Mouse (Mus musculus) retina, postnatal 1 day (tissue): ENCODE results near the gene Olfr1420.
"Not testable (repeated sequence)": the region's sequence is repeated elsewhere in the genome, so short reads cannot be mapped to it uniquely, and the experiment has no call there.

Experiments
- DNase-seq: peaks from one replicate; pipeline ENCODE4 v3.0.0-alpha.2; 2012

Olfr1420 gene

DNA sequence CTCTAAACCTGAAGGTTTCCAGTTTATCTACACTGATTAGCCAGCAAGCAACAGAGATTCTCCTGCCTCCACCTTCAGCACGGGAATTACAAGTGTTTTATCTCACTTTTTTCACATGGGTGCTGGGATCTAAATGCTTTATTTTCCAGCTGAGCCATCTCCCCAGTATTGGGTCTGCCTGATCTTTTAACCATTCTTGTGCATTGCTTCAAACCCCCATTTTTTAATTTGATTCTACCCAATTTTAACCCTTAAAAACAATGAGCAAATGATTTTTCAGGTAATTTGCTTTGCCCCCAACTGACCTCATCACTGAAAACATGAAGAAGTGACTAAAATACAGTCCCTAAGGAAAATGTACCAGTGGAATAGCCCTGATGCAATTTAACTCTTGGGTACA lies at the start of gene Olfr1420:
TSS of gene Olfr1420 (plus strand) at position 301 of the 400 bp plus-strand sequence.
- DNase-seq, result no peak

DNA sequence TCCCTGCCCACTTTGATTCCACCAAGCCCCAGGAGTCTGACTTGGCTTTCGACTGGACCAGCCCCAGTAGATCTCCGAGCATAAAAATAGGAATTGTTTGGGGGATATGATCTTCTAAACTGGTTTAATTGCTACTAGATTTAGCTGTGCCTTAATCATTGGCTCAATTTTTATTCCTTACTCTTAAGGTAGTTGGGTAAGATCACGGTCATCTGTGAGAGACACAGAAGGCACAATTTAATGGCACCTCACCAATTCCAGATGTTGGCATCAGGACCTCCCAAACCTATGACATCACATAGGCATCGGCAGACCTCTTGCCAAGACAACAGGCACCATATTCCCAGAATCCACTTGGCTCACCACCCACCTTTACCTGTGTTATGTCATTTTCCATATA lies 47.2 kb upstream of the Olfr1420 start, which contains the start of gene Olfr1417:
TSS of gene Olfr1417 (minus strand) at position 101 of the 400 bp plus-strand sequence.
- DNase-seq, result no peak

DNA sequence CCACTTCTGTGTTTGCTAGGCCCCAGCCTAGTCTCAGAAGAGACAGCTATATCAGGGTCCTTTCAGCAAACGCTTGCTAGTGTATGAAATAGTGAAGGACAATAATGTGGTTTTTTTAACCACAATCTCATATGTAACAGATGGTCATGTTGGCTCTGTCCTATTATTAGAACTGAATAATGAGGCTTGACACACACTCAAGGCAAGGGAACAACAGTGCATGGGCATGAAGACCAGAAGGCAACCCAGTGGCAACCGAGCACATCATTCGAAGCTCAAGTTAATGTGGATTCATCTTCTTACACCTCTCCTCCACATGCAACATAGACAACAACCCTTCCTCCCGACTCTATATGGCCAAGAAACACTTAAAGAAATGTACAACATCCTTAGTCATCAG lies 40.0 kb upstream of the Olfr1420 start:
- DNase-seq, result no peak

DNA sequence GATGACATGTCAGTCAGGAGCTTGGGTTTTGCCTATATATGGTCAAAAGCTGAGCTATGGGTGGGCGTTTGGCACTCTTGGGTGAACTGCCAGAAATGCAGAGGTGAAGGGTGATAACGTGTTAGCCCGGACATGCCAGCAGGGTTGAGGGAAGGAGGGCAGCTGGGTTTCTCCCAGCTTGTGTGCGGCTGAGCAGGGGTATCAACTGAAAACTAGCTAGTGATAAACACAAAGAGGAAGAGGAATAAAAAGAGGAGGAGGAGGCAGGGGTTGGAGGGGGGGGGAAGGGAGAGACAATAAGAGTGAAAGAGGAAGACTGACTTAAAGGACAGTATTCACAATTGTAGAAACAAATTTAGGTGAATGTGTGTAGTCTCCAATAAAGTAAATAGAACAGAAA lies 33.7 kb upstream of the Olfr1420 start:
- no peak for DNase-seq

DNA sequence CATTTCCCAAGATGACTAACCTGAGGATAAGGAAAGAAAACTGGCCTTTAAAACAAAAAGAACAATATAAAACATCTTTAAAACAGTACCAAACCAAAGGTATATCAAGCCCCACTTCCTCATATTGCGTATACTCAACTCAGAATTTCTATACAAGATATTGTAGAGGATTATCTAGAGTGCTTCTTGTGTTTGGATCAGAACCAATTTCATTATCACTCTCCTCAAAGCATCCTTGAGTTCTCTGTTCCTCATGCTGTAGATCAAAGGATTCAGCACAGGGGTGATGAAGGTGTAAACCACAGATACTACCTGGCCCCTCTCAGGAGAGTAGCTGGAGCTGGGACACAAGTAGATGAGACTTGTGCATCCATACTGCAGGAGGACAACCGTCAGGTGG lies 31.5 kb upstream of the Olfr1420 start:
- no peak for DNase-seq

DNA sequence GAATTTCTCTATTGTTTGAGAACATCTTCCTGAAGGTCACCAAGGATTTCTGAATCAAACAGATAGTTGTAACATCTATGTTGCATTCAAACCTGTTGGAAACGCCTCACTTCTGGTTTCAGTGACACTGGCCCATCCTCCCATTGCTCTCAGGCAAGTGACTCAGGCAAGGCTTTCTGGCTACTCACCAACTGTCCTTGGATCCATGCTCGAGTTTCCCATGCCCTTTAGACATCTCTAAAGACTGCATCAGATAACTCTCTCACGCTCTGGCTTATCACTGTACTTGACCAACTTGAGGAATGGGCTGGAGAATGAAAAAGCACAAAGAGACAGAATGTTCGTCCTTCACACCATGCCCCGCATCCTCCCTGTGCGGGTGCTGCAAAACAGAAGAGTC lies 29.9 kb upstream of the Olfr1420 start:
- no peak for DNase-seq

DNA sequence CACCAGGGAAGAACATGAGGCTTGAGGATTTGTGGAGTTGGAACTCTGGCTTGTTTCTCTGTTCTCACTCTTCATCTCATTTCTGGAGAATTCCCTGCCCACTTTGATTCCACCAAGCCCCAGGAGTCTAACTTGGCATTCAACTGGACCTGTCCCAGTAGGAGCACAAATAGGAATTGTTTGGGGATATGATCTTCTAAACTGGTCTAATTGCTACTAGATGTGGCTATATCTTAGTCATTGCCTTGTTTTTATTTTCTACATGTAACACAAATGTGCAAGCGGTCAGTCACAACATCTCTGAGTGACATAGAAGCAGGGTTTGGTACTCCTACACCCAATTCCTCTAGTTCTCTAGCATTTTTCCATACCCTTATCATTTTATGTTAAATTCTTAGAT lies 25.4 kb upstream of the Olfr1420 start, which contains the start of gene Olfr1418:
TSS of gene Olfr1418 (minus strand) at position 101 of the 400 bp plus-strand sequence.
- no peak for DNase-seq

DNA sequence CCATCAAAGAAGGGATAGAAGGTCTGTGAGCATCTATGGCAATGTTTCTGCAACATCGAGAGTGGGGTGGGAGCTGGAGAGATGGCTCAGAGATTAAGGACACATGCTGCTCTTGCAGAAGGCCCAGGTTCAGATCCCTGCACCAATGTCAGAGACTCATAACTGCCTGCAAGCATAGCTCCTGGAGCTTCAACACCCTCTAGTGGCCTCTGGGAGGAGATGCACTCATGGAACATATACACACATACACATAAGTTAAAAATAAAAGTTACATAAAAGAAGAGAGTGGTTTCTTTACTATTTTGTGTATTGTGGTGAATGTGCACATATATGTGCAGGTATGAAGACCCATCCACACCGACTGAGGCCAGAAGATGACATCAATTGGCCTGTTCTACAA lies 18.5 kb upstream of the Olfr1420 start:
- no peak for DNase-seq

DNA sequence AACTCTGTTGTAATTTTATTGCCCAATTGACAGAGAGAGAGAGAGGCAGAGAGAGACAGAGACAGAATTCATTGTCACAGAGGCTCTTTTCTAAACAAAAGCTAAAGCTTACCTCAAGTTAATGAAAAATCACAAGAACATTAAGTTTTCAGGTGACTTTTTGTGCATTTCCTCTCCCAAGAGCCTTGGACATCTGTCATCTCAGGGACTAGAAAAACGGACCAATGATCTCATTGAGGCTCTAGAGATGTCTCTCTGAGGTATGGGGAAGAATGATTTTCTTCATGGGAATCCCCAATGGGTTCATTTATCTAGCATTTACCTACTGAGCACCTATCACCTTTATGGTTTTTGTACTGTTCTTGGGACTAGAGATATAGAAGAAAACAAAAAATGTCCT lies 11.4 kb upstream of the Olfr1420 start, which contains the start of gene Olfr1419:
TSS of gene Olfr1419 (minus strand) at position 101 of the 400 bp plus-strand sequence.
- DNase-seq, result no peak

DNA sequence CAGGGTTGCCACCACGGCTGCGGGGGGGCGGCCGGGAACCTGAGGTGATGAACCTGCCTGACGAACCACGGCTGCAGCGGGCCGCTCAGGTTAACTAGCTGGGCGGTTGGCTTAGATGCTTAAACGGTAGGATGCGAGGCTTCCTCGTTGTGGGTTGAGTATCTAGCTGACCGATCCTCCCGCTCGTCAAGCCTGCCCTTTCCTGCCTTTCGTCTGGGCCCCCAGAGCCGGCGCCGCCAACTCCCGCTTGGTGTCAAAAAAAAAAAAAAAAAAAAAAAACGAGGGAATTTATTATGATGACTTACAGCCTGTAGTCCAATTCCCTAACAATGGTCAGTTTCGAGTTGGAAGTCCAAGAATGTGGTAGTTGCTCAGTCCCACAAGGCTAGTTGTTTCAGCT lies 8.0 kb upstream of the Olfr1420 start:
- DNase-seq, result not testable (repeated sequence)

DNA sequence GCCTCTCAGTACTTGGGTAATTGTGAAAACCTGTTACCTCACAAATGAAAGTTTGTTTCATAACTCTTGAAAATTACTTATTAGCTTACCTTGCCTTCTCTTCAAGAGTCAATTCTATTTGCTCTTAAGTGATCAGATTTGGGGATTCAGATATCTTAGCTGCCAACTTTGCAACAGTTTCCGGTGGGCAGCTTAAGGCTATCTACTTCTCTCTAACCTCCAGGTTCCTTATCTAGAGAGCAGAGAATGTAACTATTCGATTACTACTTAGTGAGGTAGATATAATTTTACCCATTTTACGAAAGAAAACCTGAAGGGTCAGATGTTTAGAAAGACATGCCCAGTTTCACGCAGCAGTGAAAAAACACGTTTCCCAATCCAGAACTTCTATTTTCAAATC lies 24.7 kb downstream of the Olfr1420 start:
- DNase-seq, result no peak

DNA sequence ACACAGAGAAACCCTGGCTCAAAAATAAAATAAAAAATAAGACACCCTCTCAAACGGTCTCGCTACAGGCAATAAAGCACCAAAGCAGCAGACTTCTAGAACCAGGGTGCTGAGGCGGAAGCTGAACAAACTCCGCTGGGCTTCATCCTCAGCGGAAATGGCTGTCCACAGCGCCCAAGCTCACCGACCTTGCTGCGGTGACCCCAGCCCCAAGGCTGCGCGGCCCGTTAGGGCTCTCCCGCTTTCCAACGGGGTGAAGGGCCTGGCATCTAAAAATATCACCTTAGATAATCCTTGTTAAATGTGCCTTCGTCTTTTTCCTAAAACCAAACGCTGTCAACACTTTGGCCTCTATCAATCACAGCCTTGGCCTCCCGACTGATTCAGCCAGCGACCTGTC lies 25.2 kb downstream of the Olfr1420 start:
- DNase-seq, result no peak

DNA sequence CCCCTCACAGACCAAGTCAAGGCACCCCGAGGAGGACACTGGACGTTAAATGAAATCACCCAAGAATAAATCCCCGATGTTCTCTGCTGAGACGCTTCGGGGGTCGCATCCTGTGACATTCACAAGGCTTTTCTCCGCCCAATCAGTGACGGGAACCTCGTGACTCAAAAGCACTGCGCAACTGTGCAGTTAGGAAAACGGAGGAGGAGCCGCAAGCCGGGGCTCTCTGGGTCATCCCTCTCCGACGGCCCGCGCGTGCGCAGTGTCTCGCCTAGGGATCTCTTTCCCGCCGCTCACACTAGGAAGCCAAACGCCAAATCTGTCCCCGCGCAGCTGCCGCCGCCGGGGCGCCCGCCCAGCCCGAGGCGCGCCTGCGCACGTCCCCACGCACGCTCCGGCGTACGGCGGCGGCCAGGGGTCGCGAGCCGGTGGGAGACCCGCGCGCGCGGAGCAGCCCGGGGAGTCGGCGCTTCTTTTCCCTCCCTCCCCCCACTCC lies 25.7 kb downstream of the Olfr1420 start, which contains the start of gene Patl1:
TSS of gene Patl1 (plus strand) at position 363 of the 496 bp plus-strand sequence.
- peak; percentile 99 for DNase-seq

DNA sequence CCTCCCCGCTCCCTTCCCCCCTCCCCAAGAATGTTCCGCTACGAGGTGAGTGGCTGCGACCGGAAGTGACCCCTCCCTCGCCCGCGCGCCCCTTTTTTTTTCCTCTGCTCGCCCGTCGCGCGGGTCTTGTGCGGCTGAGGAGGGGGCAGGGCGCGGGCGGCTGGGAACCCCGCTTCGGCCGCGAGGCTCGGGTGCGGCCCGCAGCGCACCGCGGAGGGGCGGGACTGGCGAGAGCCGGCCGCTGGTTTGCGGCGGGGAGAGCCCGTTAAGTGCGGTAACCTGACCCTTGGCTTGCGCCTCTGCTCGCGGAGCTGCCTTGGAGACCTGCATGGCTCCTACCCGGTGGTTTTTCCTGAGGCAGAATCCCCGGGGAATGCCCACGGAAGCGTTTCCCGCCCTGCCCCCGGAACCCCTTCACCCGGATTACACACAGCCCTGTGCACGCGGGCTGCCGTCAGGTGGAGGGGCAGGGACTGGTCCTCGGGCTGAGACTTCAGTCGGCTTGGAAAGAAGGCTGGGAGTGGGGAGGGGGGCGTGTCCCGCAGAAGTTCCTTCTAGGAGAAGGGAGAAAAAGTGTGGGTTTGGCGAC lies 26.3 kb downstream of the Olfr1420 start:
- DNase-seq, result no peak

DNA sequence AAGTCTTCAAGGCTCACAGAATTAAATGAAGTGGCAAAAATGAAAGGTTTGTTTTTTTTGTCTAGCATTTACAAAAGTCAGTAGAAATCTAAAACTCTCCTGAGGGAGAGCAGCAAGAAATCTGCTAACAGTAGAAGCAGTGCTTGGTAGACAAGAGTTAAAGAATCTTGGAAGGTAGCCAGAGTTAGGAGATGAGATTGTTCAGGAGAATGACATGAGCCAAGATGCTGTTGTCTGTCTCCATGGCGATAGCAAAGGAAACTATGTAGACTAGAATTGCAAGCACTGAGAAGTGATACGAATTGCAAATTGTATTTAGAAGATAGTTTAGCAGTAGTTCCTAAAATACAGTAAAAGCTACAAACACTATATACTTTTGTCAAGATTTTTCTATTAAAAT lies 29.4 kb downstream of the Olfr1420 start:
- DNase-seq, result peak; percentile 34

DNA sequence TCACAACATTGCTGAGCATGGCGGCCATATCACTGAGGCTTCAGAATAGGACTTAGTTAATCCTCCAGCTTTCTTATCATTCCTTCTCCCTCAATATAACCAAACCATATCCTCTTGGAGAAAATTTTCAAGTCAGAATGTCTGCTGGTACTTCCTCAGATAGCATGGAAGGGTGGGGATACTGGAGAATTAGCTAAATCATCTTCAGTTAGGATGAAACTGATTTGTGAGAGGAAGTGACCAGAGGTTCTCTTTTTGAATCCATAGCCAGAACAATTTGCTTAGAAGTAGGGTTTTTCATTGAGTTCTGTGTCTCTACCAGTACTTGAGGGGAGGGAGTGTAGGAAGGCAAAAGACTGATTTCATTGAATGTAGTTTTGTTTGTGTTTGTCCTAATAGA lies 35.7 kb downstream of the Olfr1420 start:
- no peak for DNase-seq

DNA sequence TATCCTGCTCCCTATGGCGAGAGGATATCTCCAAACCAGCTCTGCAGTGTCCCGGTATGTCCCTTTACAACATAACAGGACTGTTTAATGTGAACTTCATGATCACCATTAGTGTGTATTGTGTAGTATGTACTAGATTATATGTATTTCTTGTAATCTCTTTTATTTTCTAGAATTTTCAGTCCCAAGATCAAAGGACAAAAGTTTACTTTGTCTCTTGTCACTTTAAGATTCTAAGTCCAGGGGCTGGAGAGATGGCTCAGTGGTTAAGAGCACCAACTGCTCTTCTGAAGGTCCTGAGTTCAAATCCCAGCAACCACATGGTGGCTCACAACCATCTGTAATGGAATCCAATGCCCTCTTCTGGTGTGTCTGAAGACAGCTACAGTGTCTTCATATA lies 36.1 kb downstream of the Olfr1420 start:
- not testable (repeated sequence) for DNase-seq

DNA sequence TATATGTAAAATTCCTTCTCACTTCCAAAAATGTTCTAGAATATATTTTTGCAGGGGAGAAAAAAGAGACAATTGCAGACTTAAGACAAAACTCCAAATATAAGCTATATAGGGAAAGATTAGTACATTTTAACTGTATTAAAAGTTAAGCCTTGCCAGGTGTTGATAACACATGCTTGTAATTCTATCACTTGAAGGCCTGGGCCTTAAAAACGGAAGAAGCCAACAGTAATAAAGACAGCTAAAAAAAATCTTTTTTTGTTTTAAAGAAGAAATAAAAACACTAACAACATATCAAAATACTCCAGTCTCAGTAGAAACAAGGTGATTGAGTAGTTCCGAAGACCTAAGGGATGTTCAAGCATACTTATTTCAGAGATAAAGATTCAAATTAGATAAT lies 40.0 kb downstream of the Olfr1420 start:
- no peak for DNase-seq

DNA sequence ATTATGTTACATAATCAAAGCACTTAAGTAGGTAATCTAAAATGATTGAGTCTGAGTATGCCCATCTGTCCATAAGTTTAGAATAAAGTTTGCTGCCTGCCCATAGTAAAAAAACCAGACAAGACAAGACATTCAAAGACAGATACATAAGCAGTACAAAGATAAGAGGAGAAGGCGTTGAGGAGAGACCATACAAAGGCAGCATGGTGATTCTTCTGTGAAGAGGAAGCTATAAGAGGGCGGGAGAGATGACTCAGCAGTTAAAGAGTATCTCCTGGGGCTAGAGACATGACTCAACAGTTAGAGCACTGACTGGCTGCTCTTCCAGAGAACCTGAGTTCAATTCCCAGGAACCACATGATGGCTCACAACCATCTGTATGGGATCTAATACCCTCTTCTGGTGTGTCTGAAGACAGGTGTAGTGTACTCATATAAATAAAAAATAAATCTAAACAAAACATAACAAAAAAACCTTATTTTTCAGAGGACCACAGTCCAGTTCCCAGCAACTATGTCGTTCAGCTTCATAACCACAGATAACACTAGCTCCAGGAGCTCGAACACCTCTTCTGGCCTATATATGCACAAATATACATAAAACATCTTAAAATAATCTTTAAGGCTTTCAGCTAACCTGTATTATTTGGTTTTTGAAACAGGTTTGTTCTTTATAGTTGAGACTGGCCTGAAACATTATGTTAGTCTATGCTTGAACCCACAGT lies 41.8 kb downstream of the Olfr1420 start:
- no peak for DNase-seq

DNA sequence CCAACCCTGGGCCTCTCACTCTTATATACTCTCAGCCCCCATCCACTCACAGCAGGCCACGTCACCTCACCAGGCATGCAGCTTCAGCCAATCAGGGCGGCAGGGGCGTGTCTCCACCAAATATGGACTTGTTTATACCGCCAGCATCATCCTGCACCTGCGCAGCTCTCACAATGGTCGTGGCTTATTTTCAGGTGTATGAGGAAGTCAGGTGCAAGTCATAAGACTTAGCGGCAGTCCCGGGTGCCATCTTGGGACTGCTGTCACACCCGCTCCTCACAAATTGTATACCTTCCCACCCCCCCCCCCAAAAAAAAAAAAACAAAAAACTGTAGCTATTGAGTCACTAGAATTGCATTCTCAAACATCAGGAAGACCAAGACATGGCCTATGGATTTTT lies 60.1 kb downstream of the Olfr1420 start:
- DNase-seq, result not testable (repeated sequence)
